Mouse (Mus musculus): ENCODE measurements around the gene Gsg1l.

Gsg1l gene

DNA sequence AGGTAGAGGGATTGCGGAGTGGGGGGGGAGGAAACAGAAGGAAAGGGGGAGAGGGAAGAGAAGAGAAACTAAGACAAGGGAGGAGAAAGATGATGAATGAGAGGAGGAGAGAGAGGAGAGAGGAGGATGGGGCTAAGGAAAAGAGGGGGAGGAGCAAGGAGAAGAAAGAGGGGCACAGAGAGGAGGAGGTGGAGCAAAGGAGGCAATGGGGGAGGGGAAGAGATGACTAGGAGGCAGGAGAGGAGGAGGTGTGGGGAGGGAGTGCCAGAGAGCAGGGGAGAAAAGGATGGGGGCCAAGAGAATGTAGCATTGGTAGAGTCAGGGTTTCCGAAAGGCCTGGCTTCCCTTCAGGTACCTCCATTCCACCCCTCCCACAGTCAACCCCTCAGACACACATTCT lies 147.9 kb downstream of the Gsg1l start:
- DNase-seq (ENCODE audit: low spot score), result no peak

DNA sequence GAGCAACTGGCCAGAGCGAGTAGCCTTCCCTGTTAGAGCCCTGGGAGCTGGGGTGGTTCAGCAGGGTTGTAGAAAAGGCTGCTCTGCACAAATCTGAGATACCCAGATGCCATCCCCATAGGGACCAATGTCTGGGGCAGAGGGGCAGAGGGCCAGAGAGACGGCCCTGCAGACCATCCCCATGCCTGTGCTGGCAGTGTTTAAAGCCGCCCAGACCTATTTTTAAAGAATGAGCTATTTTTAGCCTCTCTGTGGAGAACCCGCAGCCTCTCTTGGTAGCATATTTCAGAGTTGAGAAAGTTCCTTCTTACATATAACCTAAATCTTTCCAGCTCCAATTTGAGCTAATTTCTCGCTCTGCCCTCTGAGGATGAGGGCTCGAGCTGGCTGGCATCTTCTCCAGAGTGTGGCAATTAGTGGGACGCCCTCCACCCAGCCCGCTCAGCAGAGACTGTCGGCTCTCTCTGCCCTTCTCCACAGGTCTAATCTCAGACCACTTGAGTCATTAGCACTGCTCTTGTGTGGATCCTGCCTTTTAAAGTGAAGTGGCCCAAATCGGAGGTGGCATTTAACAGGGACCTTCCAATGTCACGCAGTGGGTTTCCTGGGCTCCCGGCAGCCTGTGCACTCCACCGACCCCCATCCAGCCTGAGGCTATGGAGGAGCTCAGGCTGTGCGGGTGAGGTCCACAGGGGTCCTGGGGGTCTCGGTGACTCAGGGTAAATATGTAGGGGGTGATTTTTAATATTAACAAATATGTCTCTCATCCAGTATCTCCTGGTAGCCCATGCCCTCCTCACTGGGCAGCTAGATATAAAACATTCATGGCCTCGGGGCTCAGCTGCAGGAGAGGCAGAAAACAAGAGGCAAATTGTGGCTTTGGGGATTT lies 148.6 kb downstream of the Gsg1l start:
- no peak for DNase-seq (ENCODE audit: low spot score)

DNA sequence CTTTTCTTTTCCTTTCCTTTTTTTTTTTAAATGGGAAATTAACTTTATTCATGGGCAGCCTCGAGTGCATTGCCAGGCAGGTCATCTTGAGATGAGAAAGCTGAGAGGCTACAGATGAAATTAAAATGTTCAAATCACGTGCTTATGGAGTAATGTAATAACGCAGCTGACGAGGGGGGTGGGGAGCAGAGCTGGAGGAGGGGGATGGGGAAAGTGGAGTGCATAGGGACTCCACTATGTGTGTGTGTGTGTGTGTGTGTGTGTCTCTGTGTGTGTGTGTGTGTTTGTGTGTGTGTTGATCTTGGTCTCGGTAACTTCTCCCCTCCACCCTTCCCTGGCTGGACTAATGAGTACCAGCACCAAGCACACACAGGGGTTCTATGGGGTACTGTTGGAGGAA lies 150.6 kb downstream of the Gsg1l start:
- DNase-seq (ENCODE audit: low spot score), result no peak

DNA sequence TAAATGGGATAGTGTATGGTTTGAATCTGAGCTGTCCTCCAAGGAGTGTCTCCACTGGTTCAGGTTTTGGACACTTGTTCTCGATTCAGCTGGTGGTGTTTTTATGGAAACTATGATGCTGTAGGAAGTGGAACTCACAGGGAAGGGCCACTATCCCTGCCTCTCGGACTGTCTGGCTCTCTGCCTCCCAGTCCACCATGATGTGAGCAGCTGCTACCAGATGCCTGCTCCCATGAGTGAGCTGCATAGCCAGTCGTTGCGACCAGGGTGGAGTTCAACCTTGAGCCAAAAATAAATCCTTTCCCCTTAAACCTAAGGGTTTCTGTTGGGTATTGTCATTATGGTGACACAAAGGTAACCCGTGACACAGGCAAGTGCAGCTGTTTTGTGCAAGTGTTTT lies 158.2 kb downstream of the Gsg1l start:
- DNase-seq (ENCODE audit: low spot score), result no peak

DNA sequence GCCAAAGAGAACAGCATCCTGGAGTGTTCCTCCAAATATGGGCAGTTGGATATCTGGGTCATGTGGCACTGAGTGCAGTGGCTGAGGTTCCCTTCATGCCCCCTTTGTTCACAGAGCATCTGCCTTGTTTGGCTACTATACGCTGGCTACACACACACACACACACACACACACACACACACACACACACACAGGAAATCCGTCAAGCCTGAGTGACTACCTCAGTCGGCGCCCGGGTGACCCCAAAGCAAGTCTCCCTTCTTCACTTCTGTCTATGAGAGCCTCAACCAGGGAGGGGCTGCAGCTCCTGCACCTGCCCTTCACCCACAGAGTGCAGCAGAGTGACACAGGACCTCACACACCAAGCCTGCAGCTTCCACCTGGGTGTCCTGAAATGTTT lies 161.4 kb downstream of the Gsg1l start:
- no peak for DNase-seq (ENCODE audit: low spot score)

DNA sequence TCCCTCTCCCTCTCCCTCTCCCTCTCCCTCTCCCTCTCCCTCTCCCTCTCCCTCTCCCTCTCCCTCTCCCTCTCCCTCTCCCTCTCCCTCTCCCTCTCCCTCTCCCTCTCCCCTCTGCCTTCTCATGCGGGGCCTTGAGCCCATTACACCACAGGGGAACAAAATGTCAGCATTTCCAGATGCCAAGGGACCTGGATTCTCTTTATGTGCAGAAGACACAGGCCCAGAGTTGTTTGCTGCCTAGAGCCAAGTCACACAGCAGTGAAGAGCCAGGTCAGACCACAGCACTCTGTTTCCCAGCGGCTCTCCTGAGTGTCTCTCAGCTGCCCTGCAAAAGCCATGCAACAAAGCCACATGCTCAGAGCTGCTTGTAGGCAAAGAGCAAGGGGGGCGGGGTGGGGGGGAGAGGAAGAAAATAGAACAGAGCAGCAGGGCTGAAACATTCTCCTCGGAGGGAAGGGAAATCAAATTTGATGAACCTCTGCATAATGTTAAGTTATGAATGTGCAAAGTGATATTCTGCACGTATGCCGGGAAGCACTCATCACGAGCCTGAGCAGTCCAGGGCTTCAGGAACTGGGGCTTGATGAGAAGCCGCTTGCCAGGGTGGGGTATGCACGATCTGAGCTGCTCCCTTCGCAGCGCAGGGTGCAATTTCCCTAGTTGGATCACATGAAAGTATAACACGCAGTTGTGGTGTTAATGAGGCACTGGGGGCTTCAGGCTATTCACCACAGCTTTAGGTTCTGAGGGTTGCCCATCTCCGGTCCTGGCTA lies 181.6 kb downstream of the Gsg1l start:
- DNase-seq (ENCODE audit: low spot score), result no peak

DNA sequence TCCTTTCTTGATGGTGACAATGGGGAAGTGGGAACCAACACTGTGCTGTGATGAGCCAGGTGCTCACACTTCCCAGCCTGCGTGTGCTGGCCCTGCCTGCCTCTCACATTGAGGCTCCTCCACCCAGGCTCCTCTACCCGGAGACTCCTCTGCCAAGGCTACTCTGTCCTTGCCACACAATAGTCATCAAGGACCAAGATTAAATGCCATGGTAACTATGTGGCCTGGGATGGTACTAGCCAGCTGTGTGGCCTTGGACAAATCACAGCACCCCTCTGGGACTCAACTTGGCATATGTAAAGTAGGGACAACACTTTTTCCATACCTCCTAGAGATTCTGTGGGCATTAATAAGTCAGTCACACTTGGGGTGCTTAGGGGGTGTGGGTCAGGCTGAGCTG lies 182.3 kb downstream of the Gsg1l start:
- no peak for DNase-seq (ENCODE audit: low spot score)

DNA sequence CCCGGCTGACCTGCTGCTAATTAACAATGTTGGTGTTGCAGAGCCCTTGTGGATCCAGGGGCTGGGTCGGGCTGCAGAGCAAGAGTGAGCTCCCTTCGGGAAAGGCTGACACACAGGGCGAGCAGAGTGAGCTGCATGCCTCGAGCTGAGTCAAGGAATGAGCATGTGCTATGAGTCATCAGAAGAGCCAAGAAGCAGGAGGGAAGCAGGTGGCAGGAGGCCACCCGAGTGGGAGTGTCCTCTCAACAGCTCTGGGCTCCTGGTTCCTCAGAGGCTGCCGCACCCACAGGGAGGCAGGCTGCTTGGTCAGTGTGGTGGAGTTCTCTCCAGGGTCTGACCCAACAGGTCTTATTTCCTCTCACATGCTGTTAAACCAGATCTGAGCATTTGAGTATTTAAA lies 183.2 kb downstream of the Gsg1l start:
- DNase-seq (ENCODE audit: low spot score), result peak; percentile 60

DNA sequence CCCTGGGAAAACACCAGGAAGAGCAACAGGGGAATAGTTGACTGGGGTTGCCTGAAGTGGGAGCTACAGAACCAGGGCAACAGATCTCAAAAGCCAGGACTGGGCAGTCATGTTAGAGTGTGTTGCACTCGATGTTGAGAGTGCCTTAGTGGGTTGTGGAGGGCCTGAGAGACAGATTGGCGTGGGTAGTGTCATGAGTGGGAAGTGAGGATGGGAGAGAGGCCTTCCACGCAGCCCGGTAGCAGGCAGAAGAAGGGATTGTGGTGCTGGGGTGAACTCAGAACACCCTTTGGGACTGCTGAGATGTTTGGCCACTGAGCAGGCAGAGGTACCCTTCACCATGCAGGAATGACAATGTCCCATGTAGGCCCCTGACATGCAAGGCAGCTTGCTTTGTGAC lies 185.2 kb downstream of the Gsg1l start:
- no peak for DNase-seq (ENCODE audit: low spot score)

DNA sequence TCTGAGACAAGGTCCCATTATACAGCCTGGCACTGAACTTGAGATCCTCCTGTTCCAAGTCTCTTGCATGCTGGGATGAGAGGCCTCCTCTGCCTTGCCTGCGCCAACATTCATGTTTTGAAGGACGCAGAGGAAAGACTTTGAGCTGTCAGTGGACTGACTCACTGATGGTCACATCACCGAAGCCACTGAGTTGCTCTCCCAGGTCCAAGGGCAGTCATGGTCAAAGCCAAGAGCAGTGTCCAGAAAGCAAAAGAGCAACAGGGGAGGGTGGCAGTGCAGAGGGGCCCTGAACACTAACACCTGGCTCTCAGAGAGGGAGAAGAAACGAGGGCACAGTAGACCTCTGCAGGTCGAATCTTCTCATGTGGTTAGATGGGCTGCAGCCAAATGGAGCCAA lies 188.6 kb downstream of the Gsg1l start:
- DNase-seq (ENCODE audit: low spot score), result no peak

DNA sequence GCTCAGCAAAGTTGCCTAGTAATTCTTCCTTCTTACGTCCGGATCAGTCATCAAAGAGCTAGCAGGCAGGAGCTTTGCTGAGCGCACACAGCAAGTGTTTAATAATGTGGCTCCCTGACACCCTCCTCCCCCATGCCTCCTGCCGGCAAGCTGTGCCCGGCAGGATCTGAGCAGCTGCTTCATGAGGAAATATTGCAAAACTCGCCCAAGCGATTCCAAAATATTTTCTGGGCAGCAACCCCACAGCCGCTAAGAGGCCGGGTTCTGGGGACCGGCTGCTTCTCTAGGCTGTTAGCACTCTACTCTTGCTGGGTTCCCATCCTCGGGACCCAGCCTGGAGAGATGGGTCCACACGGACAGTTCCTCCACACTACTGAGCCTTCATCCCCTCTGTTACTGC lies 193.8 kb downstream of the Gsg1l start:
- DNase-seq (ENCODE audit: low spot score), result peak; percentile 8

DNA sequence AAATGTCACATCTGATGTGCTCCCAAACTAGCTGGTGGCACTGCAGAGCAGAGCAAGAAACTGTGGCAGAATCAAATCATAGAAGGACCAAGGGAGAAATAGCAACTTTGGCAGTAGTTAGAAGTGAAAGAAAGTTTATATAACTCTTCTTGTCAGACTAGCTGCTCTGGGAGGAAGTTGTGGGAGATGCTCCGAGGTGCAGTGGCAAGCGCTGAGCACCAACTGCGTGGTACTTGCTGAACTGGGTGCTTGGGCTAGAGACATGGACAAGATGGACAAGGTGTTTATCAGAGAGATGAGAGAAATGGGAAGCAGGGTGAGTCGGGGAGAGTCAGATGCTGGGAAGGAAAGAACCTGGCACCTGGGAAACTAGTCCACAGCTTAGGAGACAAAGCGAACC lies 194.4 kb downstream of the Gsg1l start:
- DNase-seq (ENCODE audit: low spot score), result no peak

DNA sequence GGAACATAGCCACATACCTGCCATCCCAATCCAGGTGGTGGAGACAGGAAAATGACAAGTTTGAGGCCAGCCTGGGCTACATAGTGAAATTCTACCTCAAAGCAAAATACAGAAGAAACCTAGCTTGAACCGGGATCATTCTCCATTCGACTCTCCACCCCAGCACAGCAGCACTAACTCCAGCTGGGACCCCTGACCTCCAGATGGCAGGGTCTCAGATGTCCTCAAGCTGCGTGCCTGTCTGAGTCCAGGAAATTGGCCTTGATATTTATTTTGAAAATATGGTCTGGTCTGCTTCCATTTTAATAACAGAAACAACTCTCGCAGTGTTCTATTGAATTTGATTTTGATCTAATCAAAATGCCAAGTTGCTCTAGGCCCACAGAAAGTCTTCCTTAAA lies 195.1 kb downstream of the Gsg1l start:
- no peak for DNase-seq (ENCODE audit: low spot score)

DNA sequence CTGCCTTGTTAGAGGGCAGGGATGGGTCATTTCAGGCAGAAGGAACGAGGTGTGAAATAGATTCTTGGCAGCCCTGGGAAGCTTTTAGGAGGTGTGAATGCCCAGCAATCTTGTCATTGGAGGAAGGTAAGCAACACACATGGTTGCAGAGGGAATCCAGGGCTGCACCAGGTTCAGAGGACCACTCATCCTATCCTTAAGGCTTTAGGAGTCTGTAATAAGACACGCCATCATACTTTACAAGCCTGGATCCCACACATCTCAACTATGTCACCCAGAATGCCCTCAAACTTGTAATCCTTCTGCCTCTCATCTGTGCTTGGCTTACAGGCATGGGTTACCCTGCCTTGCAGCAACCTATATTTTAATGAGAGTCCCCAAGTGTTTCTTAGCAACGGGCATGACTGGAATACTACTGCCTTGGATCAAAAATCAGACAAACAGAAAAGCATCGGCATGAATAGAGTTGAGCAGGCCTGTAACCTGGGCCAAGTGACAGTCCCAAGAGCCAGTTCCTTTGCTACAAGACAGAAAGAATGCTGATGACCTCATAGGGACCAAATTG lies 196.0 kb downstream of the Gsg1l start:
- DNase-seq (ENCODE audit: low spot score), result no peak

DNA sequence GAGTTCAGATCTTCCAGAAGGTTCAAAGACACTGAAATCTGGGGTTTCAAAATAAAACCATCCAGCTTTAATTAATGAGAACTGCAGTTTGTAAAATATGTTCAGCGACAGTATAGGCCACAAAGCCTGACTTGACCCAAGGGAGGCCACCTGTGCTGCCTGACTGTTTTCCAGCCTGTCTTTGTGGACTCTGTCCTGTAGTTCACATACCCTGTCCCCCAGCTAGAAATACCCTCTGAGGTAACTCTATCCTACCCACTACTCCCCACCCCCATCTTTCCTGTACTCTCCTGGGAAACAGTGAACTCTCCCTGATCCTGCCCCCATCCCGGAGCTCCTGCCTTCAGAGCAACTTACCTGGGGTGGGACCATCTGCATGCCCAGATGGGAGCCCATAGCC lies 199.0 kb downstream of the Gsg1l start:
- DNase-seq (ENCODE audit: low spot score), result no peak

DNA sequence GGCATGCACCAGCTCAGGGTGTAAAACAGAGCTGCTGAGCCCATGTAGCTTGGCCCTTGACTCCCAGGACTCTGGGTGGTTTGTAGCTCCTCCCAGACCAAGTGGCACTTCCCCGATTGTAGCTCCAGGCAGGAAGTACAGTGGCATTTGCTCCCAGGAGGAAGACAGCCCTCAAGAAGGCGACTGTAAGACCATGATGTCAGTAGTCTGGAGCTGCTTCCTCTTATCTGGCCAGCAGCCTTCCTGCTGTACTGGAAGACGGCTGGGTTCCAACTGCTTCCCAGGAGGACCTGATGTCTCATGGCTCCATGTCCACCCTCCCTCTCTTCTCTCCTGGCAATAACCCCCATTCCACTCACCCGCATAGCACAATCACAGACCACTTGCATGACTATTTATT lies 204.2 kb downstream of the Gsg1l start:
- no peak for DNase-seq (ENCODE audit: low spot score)

DNA sequence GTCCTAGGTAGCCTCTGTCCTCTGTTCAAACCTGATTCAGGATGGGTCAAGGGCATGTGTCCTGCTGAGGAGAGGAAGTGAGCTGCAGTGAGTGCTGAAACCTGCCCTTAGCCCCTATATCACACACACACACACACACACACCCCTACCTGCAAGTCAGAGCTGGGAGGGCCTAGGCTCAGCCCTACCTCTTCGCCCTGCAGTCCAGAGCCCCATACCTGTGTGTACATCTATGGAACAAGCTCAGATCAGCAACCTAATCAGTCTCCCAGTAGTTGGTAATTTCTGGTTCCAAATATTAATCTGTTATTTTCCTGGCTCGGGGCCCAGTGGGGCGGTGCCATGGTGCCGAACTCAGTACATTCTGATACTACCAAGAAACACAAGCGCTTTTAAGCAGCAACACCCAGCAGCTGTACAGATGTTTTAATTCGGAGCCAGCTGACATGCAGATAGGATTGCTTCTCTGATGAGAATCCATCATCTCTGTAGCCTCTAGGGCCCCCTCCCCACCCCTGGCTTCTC lies 208.2 kb downstream of the Gsg1l start:
- DNase-seq (ENCODE audit: low spot score), result no peak

DNA sequence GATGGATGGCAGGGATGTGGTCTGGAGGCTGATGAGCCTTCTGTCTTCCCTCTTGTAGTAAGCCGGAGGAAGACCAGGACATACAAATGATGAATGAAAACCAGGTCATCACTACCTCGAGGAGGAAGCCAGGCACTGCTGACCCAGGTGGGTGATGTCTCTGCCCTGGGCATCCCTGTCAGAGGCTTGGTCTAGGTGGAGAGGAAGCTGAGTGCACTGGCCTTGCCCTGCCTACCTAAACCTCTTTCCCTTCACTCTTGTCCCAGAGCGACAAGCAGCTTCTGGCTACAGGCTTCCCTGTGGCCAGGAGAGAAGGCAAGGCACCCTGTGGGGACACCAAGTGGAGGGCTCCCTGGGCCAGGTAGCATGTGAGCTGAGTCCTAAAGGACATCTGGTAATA lies 209.3 kb downstream of the Gsg1l start:
- DNase-seq (ENCODE audit: low spot score), result no peak

DNA sequence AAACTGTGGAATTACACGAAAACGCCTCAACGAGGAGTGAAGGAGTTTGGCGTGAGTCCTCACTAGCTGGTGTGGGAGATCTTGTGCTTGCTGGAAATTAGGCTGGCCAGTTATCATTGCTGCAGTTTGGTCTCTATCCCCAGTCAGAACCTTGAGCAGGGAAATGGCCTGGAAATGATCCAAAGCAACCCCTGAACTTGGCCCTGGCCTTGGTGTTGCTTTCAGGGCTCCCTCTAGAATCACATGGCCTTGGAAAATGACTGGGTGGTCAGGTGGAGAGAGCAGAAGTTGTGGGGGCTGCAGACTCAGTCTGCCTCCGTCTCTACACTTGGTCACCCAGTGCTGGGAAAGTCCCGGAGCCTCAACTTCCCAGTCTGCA lies 210.0 kb downstream of the Gsg1l start:
- DNase-seq (ENCODE audit: low spot score), result no peak

DNA sequence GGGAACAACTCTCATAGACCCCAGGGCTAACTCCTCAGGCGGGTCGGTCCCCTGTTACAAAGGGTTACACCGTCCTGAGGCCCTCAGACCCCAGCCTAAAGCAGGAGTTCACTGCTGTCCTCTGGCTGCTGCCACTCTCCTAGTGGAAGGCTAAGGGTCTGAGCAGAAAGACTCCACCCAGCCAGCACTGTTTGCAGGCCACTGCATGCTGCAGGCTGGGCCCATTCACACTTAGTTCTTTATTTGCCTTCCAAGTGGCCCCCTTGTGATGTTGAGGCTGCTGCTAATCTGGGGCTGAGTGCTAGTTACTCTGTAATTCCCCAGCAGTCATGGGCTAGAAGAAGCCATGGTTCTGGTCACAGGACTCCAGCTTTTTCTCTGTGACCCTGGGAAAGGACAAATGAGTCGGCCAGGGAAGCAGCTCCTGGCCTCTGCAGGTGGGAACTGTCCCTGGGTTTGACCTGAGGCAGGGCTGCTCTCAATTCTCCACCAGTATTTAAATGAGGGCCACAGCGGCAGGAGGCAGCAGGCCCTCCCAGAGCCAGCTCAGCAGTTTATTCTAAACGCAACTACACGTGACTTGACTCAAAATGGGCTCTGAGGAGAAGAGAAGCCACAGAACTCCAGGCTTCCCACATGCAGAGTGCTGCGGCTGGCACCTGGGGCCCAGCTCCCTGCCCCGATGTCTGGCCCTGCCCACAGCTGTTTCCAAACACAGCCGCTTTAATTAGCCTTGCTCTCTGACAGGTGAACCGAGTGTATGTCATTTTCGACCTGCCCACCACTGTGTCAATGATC lies 210.6 kb downstream of the Gsg1l start:
- DNase-seq (ENCODE audit: low spot score), result no peak

DNA sequence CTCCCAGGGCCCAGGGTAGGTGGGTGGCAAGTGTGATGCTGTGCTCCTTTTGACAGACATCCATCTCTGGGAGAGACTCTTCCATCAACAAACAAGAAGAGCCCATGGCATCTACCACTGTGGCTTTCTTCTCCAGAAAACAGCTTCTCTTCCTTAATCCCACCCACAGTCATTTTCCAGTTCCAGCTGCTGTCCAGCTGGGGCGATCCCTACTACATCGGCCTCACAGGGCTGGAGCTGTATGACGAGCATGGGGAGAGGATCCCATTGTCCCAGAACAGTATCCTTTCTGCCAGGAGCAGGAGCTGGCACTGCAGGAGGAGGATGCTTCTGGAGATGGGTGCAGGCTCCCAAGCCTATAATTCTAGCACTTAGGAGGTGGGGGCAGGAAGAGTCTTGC lies 213.6 kb downstream of the Gsg1l start:
- no peak for DNase-seq (ENCODE audit: low spot score)

DNA sequence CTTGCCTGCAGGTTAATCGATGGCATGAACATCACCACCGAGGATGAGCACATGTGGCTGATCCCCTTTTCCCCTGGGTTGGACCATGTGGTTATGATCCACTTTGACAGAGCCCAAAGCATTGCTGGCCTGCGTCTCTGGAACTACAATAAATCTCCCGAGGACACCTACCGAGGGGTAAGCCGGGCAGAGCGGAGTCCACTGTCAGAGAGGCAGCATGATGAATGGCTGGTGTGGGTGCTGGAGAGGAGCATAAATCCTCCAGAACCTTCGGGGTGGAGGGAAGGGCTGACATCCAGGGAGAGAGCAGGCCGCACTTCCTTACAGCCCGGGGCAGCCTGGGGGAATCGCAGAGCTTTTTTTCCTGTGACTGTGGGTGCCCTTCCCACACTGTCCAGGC lies 217.0 kb downstream of the Gsg1l start:
- no peak for DNase-seq (ENCODE audit: low spot score)

All from urinary bladder, postnatal 25 days (tissue).